Mouse (Mus musculus) cerebellum, adult 18-20 months (tissue): ENCODE measurements around the gene Cdk8.

Source experiments
- DNase-seq, 2 experiments: peaks; one replicate each; pipeline ENCODE4 v3.0.0; 2021

Cdk8 gene

DNA sequence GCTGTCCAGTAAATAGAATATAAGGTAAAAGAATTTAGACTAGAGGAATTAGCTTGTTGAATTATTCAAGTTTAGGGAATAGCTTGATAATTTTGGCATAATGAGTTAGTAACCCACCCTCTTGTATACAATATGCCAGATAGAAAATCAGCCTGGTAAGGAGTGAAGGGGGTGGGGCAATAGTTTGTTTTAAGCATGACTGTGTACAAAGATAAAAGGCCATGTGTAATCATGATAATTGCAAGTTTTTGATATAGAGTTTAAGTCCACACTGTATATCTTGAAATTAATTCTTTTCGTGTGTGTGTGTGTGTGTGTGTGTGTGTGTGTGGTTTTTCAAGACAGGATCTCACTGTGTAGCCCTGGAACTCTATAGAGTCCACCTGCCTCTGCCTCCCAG, 3.3 kb downstream of the Cdk8 start:
- DNase-seq, result no peak

DNA sequence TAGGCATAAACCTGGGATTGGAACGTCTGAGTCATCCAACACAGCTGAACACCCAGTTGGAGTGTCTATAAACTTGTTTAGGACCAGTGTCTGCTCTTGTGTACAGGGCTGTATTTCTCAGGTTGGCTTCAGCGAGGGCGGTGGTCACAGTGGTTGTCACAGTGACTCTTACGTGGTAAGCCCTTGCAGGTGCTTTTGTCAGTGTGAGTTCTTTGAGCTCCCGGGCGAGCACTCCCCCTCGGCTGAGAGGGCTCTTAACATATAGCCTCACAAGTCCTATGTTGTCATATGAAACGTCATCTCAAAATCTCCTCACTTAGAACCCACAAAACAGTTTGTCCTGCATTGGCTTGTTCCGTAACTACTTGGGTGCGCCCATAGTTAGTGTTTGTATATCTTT, 7.2 kb downstream of the Cdk8 start:
- no peak for DNase-seq

DNA sequence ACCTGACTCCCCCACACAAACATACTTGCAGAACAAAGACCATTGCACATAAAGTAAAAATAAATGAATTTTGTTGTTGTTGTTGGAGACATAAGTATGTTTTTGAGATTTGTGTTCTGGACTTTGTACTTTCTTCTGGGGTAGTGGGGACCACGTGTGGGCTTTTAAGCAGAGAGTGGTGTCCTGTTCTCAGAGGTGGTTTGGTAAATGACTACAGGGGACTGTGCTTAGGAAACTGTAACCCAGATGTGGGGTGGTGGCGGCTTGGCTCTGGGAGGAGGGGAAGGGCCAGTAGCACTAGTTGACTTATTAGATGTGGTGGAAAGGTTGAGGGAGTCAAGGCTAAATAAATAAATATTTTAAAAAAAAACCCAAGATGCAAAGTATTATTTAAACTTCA, 9.7 kb downstream of the Cdk8 start:
- DNase-seq, result no peak

DNA sequence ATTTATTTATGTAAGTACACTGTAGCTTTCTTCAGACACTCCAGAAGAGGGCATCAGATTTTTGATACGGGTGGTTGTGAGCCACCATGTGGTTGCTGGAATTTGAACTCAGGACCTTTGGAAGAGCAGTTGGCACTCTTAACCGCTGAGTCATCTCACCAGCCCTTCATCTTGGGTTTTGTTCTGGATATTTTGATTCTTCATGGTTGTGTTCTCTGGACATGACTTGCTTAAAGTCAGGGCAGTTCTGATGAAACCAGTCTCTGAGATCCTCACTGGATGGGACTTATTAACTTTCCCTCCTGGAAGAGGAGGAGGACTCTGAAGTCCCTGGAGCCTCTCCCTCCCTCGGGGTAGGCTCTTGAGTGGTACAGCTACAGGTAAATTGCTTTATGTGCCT, 10.2 kb downstream of the Cdk8 start:
- DNase-seq, result no peak

DNA sequence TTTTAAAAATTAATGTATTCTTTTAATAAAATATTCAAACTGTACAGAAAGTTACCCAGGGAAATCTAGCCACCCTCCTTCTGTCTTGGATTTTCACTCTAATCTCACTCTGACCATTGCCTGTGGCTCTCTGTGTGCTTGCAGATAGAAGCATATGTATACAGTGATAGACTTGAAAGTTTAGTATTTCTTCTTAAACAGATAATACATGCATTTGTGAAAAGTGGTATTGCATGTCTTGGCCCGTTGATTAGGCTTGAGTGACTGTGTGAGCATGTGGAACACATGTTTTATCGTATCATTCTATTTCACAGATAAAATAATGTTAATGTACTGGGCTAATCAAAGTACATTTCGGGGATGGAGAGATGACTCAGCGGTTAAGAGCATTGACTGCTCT, 14.2 kb downstream of the Cdk8 start:
- no peak for DNase-seq

DNA sequence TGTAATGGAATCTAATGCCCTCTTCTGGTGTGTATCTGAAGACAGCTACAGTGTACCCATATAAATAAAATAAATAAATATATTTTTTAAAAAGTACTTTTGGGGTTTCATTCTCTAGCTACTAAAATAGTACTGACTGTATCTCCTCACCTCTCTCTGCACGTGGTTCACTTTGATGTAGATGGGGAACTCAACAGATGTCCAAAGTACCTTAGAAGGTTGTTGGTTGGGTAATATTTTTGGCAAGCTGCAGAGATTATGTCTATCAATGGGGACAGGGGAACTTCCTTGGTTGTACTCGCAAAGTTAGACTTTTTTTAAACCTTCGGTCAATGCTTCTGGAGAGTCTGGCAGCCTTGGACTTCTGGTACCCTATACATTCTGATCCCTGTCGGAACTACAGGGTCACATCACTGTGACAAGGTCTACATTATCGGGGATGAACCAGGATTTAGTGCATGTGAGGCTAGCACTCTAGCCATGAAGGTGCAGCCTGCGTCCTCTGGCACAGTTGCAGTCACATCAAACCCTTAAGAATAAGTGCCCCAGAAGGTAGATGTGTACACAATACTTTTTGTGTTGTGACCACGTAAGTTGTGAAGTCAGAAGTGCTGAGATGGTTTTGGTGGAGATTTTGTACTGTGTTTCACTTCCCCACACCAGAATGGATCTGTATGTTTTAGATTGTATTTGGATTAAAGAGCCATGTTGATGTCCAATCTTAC, 14.8 kb downstream of the Cdk8 start:
- no peak for DNase-seq

DNA sequence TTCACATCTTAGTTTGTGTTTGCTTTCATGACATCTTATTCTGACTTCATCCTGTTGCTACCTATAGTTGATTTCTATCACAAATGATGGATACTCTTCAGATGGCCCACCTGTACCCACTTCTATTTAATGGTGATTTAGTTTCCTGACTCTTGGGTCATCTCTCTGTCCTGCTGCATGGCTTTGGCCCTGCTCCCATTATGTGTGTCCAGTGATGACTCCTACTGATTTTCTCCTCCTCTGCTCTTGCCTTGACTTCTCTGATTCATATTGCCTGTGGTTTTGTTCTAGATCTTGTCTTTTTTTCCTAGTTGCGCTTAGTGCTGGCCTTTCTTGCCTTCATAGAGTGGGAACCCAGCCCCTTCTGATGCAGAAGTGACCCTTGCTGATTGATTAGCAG, 15.4 kb downstream of the Cdk8 start:
- no peak for DNase-seq

DNA sequence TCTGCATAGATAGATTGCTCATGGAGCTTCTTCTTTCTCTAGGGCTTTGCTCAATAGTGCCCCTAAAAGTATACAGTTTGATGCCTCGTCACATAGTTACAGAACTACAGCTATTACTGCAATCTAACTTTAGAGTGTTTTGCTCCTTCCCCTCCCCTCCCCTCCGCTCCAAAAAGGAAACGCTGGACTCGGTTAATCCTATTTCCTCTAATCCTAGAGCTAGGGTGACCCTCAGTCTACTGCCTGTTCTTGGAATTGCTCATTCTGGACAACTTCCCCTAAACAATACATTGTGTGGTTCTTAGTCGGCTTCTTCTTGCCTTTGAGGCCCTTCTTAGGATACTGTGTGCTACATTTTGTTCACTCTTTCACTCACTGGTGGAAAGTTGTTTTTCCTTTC, 16.7 kb downstream of the Cdk8 start:
- DNase-seq, result no peak

DNA sequence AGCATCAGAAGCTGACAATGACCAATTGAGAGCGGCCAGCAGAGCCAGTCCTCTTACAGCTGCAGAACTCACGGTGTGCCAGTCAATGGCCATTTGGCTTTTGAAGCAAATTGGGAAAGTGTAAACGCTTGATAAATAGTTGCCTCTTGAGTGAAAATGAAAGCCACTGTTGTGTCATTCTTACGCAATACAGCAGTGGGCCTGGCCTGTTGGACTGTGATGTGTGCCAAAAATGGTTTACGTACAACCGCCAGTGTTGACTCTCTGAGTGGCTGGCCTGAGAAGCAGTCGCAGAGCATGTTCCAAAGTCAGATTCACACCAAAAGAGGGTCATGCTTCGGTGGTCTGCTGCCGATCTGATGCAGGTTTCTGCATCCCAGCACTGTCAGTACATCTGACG, 17.7 kb downstream of the Cdk8 start:
- DNase-seq, result no peak

DNA sequence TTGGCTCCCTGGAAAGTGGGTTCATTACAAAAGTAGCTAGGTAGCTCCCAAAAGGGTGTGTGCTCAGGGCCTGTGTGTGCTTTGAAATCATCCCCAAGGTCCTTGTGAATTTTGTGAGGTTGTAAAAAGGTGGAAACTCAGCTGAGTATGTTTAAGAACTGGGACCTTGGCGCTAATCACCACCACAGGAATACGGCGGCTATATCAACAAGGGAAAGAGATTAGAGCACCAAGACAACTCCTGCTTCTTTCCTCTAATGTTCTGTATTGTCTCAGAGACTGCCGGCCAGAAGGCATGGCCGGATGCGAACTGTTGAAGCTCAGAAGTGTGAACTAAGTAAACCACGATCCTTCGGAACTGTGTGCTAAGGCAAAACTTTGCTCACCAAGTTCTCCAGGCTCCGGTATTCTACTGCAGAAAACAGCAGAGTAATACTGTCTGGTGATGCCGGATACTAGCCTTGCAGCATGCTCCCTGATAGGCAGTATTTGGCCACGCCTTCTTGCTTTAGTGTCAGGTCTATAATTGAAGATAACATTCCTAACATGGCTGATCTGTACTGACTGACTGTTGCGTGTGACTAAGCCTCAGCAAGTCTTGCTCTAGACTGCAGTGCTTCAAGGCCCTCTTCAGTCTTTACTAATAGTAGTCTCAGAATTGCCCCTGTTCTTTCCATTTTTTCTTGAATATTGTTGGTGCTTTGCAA, 19.5 kb downstream of the Cdk8 start:
- no peak for DNase-seq

DNA sequence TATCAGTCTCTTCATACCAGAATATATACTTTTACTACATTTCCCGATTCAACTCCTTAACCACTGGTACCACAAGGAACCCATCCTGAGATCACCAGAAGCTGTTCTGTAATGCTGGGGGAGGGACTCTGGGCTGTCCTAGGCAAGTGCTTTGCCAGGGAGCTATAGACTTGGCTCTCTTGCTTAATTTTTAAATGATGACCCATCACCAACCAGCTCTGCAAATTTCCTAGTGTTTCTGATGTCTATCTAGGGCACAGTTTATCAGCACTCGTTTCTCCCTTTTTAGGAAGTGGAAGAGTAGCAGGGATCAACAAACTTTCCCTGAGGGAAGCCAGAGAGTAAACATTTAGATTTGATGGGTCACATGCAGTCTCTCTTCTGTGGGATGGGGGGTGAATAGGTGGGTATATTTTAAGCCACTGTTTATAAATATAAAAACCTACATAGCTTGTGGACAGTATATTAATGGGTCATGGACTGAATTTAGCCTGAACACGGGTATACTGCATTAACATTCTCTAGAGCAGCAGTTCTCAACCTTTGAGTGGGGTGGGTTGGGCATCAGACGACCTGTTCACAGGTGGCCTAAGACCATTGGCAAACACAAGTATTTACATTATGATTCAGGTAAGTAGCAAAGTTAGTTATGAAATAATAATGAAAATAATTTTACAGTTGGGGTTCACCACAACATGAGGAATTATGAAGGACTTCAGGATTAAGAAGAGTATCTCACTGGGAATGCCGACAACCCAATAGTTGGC, 20.8 kb downstream of the Cdk8 start:
- DNase-seq, result no peak

DNA sequence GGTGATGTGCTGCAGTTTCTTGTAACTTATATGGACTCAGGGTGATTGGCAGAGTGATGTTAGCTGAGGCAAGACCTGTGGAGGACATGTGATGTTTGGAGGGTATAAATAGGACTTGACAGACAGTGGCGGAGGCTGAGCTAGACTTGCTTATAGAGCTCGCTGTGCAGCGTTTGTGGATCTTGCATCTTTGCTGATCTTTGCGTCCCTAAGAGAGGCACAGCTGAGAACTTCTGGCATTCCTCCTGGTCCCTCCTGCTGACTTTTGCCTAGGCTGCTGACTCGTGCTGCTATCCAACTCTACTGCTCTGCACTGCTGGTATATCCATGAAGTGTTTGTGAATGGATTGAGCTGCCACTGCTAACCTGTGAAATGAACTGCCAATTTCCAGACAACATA, 22.6 kb downstream of the Cdk8 start:
- DNase-seq, result peak; percentile 39 to 63

DNA sequence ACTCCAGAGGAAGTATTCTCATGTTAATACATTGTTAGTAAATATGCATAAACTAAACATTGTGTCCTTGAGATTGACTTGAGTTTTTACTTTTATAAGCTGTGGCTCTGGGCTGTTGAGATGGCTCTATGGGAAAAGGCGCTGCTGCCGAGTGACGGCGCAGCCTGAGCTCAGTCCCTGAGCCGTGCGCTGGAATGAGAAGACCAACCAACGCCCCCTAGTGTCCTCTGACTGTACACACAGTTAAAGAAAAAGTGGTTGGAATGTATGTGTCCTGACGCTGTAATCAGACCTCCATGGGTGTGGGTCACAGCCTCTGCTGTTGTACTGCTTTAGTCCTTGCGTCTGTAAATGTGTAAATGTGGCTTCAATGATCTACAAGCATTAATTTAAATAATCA, 29.0 kb downstream of the Cdk8 start:
- no peak for DNase-seq

DNA sequence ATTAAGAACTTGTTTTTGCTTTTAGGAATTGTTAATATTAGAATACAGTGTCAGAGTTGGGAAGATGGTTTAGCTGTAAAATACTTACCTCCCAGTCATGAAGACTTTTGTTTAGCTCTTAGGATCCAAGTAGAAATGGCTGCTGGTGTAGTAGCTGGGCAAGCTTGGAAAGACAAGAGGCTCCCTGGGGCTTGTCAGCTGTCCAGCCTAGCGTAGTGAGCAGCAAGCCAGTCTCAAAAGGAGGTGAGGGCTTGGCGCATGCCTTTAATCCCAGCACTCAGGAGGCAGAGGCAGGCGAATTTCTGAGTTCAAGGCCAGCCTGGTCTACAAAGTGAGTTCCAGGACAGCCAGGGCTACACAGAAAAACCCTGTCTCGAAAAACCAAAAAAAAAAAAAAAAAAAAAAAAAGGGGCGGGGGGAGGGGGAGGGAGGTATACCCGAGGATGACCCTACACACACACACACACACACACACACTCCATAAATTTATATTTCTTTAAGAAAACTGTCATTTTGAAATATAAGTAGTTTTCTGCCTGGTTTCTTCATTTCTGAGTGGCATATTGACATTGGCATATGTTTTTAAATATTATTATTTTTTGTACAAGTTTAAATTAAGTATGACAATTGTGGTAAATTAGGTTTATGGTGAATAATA, 35.0 kb downstream of the Cdk8 start:
- DNase-seq, result peak; percentile 54 to 58

DNA sequence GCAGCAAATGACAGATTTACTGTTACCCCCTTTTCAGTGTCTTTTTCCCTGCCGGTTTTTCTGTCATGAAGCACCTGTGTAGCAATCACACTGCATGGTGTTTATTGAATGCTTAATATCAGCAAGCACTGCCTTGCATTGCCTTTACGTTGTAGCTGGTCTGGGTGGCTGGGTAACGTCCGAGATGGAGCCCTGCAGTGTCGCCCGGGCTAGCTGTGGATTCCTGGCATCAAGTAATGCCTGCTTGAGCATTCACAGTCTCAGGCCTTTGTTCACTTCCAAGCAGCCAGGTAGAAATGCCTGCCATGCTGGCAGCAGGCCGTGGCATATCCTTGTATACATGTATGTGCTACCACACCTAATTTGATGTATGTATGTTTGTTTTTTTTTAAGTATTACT, 36.7 kb downstream of the Cdk8 start:
- peak in 1 of 2 experiments; percentile 36 for DNase-seq

DNA sequence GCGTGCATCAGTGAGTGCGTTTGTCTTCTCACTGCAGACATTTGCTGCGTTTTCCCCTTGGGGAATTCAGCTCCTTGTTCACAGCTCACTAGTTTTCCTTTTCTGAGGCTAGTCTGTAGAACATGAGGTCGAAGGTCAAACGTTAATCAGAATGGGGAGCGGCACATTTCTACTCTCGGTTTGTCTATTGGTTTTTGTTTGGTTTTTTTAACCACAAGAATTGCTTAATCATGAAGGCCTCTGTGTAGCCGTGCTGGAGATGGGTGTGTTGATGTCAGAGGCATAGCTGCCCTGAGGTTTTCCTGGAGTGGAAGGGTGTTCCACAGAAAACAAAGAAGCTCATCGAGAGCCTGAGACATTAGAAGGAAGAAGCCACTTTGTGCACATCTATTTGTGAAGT, 39.6 kb downstream of the Cdk8 start:
- DNase-seq, result no peak

DNA sequence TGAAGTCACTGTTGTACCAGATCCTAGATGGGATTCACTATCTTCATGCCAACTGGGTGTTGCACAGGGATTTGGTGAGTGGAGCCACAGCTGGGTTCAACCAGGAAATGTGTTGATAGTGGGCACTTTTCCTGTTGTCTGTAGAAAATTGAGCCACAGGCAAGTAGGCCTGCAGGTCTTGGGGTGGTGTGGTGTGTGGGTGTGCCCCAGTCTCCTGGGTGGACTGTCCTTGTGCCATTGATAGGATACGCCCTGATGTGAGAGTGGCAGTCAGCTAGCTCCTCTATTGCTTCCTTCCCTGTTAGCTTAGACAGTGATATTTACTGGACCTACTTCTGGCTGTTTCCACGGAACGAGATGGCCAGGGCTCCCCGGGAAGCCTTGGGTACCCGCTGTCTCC, 40.6 kb downstream of the Cdk8 start:
- DNase-seq, result no peak

DNA sequence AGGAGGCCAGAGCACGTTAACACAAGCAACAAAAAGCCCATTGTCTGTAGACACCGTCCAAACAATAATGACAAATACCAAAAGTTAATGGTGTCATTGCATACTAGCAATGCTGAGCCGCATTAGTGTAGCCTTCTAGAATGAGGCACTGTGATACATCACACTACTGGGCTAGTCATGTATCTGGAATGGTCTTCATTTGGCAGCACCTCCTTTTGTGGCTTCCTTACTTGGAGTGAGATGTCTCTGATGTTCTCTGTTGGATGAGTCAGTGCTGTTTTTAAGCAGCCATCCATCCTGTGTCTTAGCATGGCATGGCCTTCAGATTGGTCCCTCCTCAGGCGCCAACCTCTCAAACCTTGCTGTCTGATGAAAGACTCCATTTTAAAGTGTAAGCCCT, 42.1 kb downstream of the Cdk8 start:
- DNase-seq, result no peak

DNA sequence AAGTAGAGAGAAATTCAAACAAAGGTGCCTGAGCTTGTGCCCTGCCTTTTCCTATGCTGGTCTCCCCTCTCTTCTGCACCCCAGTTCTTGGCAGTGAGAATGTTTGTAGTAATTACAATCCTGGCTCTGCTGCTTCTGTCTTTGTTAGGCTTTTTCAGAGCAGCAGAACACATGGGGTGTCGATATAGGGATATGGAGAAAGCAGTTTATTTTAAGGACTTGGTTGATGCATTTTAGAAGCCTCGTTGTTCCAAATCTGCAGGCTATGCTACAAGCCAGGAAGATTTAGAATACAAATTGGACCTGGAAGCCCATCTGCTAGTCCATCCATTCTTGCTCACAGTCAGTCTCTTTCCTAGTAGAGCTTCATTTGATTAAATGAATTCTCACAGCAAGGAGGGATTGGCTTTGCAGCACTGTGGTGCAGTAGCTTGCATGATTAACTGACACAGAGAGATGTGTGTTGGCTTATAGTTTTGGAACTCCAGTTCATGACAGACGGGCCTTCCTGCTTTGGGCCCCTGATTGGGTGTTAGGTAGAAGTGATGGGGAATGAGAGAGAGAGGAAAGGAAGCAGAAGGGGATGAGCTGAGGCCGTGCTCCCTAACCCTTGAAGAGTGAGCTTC, 43.5 kb downstream of the Cdk8 start:
- no peak for DNase-seq

DNA sequence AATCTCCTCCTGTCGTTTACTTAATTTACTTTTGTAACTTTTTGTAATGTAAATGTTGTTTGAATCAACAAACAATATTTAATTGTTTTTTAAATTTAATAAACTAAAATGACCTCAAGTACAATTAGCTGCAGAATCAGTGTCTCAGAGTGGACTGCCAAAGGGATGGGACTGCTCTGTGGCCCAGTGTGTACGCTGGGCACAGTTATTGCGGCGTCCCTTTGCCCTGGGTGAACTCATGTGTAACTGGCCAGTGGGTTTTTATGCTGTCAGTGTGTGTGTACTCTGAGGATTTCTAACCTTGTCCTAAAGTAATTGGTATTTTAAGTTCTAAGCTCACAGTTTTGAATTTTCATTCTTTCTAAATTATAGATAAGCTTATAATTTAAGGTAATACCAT, 46.5 kb downstream of the Cdk8 start:
- no peak for DNase-seq

DNA sequence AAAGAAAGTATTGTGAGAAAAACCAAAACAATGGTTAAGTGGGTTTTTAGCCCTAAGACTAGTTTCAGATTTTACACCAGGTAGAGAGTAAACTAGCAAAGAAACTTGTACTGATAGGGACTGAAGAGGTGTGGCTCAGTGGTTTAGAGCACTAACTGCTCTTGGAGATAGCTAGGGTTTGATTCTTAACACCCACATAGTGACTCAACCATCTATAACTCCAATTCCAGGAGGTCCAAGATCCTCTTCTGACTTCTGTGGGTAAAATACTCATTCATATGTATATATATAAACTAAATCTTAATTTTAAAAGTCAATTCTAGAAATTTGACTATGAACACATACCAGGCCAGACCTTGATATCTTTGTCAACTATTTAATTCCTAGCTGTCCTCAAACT, 49.0 kb downstream of the Cdk8 start:
- no peak for DNase-seq

DNA sequence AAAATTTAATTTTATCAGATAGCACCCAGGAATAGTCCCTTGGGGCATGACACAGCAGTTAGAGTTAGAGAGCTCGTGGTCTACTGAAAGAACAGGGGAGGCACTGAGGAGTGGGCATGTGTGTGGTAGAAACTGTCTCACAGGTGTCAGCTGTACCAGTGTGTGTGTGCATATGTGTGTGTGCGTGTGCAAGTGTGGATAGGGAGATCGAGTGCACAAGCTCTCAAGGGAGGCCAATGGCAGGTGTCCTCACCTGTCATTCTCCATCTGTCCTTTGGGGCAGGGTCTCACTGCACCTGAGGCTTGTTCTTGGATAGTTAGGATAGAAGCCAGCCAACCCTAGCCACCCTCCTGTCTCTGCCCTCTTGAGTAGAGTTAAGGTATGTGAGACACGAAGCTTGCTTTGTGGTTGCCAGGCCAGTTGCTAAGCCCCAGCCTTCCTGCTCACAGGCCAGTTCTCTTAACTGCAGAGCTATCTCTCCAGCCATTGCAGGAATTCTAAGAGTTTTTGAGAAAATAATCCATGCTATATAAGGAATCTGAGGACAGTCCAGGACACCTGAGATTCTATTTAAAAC, 50.3 kb downstream of the Cdk8 start:
- DNase-seq, result no peak
